Mouse (Mus musculus): ENCODE data around the gene Glipr1l2.

GRCm38 (mm10) chr10:112138050-112138870 lies 55.1 kb downstream of the Glipr1l2 start:
- TF ChIP-seq POLR2A (IDR thresholded peaks at IDR 0.05; ENCODE audit: extremely low read depth, insufficient read depth, low read length), result no peak
- no peak for TF ChIP-seq CTCF (IDR thresholded peaks at IDR 0.05; ENCODE audit: low read depth, low read length)
